Mouse (Mus musculus): ENCODE results near the gene Ankrd50.

The Ankrd50 gene

GRCm38 (mm10) chr3:38484191-38485106 is at the start of gene Ankrd50:
Gene Ankrd50, minus strand, starts transcription at chr3:38484844.
- peak; percentile 99 for DNase-seq

- no peak for DNase-seq
These were observed 49.6 kb upstream of the Ankrd50 start for GRCm38 (mm10) chr3:38534245-38534644.

GRCm38 (mm10) chr3:38520426-38520825 is 35.8 kb upstream of the Ankrd50 start:
- DNase-seq: no peak

GRCm38 (mm10) chr3:38519971-38520370 is 35.3 kb upstream of the Ankrd50 start:
- no peak for DNase-seq

GRCm38 (mm10) chr3:38503606-38504005 is 19.0 kb upstream of the Ankrd50 start:
- no peak for DNase-seq

GRCm38 (mm10) chr3:38502156-38502555 is 17.5 kb upstream of the Ankrd50 start:
- DNase-seq: no peak

GRCm38 (mm10) chr3:38501739-38502138 is 17.1 kb upstream of the Ankrd50 start:
- no peak for DNase-seq

- no peak for DNase-seq
These were observed 16.7 kb upstream of the Ankrd50 start for GRCm38 (mm10) chr3:38501316-38501715.

GRCm38 (mm10) chr3:38498561-38498960 is 13.9 kb upstream of the Ankrd50 start:
- no peak for DNase-seq

GRCm38 (mm10) chr3:38496795-38497385 is 12.2 kb upstream of the Ankrd50 start:
- no peak for DNase-seq

GRCm38 (mm10) chr3:38491702-38492101 is 7.1 kb upstream of the Ankrd50 start:
- DNase-seq: no peak

- DNase-seq: no peak
These were observed 6.6 kb upstream of the Ankrd50 start for GRCm38 (mm10) chr3:38491236-38491635.

GRCm38 (mm10) chr3:38490720-38491119 is 6.1 kb upstream of the Ankrd50 start:
- DNase-seq: no peak

- DNase-seq: no peak
These were observed 482 bp upstream of the Ankrd50 start for GRCm38 (mm10) chr3:38485107-38485545.

- peak; percentile 60 for DNase-seq
These were observed 1.1 kb downstream of the Ankrd50 start for GRCm38 (mm10) chr3:38483551-38483950.

GRCm38 (mm10) chr3:38482749-38483148 is 1.9 kb downstream of the Ankrd50 start:
- DNase-seq: peak; percentile 19

- peak; percentile 39 for DNase-seq
These were observed 3.5 kb downstream of the Ankrd50 start for GRCm38 (mm10) chr3:38481106-38481505.

- DNase-seq: no peak
These were observed 6.7 kb downstream of the Ankrd50 start for GRCm38 (mm10) chr3:38477936-38478335.

GRCm38 (mm10) chr3:38475587-38475986 is 9.1 kb downstream of the Ankrd50 start:
- no peak for DNase-seq

- no peak for DNase-seq
These were observed 11.5 kb downstream of the Ankrd50 start for GRCm38 (mm10) chr3:38473138-38473537.

GRCm38 (mm10) chr3:38471516-38471915 is 13.1 kb downstream of the Ankrd50 start:
- DNase-seq: no peak

GRCm38 (mm10) chr3:38468131-38468530 is 16.5 kb downstream of the Ankrd50 start:
- no peak for DNase-seq

- no peak for DNase-seq
These were observed 17.7 kb downstream of the Ankrd50 start for GRCm38 (mm10) chr3:38466880-38467405.

- no peak for DNase-seq
These were observed 18.5 kb downstream of the Ankrd50 start for GRCm38 (mm10) chr3:38466139-38466538.

Measured in thymus, postnatal 14 days (tissue).